Mouse (Mus musculus) megakaryocyte, embryonic 14.5 days (primary cell): Measurements from ENCODE around the gene Pdcd6ip.

ENCODE experiments used
- FLI1 ChIP-seq: IDR thresholded peaks from 2 replicates; pipeline ENCODE4 v1.6.1; 2012; ENCODE audit warnings: low read length, inconsistent platforms, mixed read lengths
- GATA1 ChIP-seq: IDR thresholded peaks from 3 replicates; pipeline ENCODE4 v1.6.1; 2012; ENCODE audit warnings: mixed read lengths, low read length, inconsistent platforms, borderline replicate concordance

- TF ChIP-seq FLI1 = no peak
- TF ChIP-seq GATA1 = no peak
Measured at GRCm38 (mm10) chr9:113741108-113741636, 33.1 kb upstream of the Pdcd6ip start, which contains the start of gene Clasp2.
